Mouse (Mus musculus) cortical plate, adult 2 months (tissue): ENCODE data around the gene Gm10645.
A peak's percentile ranks its signal among the peaks of the same experiment; 100 is the strongest.

Experiments used
- CTCF ChIP-seq: fragments of 200-500 bp; IDR thresholded peaks from 2 replicates; pipeline ENCODE4 v1.5.1; 2011; ENCODE audit warnings: mild to moderate bottlenecking, control low read depth, low read length; ENCODE audit not compliant: insufficient read depth; ENCODE audit errors: extremely low read depth
- POLR2A ChIP-seq: fragments of 200-500 bp; IDR thresholded peaks from 2 replicates; pipeline ENCODE4 v1.6.1; 2011; ENCODE audit warnings: mild to moderate bottlenecking, low read length, control low read depth; ENCODE audit not compliant: insufficient read depth; ENCODE audit errors: extremely low read depth

- TF ChIP-seq CTCF: 0 out of 2 replicates have a peak, but pooled peaks have one; percentile 19
- no peak for TF ChIP-seq POLR2A
Observed at GRCm38 (mm10) chr8:83178228-83178742, 12.3 kb upstream of the Gm10645 start.
